Mouse (Mus musculus): ENCODE measurements around the gene Twf2.

Gene Twf2

DNA sequence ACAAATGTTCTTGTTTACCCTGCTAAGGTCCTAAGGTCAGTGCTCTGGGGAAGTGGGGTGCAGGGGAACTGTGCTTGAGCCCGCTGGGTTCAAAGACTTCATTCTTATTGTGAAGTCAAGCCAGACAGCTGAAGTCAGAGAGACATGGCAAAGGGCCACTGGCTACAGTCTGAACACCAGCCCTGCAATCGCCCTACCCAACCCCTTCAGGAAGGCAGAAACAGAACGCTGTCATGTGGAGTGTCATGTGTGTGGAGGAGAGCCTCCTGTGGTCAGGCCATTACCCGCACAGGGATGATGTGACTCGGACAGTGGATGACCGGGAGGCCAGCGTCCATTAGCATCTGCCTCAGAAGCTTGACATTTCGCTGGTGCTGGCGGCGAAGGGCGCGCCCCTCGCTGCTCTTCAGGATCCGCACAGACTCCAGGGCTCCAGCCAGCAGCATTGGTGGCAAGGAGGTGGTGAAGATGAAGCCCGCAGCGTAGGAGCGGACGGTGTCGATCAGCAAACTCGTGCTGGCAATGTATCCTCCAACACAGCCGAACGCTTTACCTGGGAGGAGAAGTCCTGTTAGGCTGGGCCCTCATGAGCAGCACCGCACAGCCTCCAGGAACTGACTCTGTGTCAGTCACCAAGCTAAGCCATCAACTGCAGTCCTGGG lies 33.4 kb downstream of the Twf2 start:
- DNase-seq (ENCODE audit: low spot score in 2 of 2) = no peak

DNA sequence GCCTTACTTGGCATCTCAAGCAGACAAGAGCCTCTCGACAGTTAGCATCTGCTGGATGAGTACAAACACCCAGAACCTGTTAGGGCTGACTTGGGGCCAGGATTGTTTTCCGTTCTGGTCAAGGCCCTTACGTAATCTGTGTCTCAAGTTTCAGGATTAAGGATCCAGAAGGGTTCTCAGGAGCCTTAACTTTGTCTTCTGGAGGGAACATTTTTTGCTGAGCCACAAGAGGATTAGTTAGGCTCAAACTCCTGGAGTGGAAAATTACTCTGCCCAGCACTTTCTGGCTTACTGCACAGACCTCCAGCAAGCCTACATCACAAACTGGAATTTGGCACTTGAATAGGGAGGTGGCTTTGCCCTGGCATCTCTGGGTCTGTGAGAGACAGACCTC lies 33.9 kb downstream of the Twf2 start:
- DNase-seq (ENCODE audit: low spot score in 2 of 2) = no peak

DNA sequence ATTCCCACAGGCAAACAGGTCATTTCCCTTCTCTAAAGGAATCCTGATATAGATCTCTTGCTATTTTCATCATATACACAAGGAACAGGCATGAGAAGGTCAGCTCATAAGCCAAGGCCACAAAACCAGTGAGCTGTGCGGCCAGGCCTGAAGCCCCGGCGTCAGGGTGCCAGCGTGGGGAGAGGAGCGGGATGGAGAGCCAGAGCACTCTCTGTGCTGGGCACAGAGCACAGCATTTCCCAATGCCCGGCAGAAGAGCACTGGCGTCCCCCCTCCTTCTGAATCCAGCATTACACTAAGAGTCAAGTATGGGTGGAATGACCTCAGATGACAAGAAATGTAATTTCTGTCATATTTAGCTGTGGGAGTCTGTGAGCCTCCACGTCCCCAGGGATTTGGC lies 34.5 kb downstream of the Twf2 start:
- DNase-seq (ENCODE audit: low spot score in 2 of 2) = no peak

DNA sequence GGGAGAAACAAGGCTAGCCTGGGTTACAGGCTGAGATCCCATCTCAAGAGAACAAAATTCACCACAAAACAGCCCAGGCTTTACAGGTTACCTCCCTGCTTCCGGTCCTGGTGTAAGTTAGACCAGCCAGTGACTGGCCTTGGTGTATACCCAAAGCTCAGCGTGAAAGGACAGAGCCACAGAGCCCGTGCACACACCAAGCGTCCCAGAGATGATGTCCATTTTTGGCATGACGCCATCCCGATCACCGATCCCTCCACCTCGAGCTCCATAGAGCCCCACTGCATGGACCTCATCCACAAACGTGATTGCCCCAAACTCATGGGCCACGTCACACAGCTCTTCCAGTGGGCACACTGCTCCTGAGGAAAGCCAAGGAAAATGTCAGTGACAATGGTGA lies 35.0 kb downstream of the Twf2 start:
- no peak for DNase-seq (ENCODE audit: low spot score in 2 of 2)

DNA sequence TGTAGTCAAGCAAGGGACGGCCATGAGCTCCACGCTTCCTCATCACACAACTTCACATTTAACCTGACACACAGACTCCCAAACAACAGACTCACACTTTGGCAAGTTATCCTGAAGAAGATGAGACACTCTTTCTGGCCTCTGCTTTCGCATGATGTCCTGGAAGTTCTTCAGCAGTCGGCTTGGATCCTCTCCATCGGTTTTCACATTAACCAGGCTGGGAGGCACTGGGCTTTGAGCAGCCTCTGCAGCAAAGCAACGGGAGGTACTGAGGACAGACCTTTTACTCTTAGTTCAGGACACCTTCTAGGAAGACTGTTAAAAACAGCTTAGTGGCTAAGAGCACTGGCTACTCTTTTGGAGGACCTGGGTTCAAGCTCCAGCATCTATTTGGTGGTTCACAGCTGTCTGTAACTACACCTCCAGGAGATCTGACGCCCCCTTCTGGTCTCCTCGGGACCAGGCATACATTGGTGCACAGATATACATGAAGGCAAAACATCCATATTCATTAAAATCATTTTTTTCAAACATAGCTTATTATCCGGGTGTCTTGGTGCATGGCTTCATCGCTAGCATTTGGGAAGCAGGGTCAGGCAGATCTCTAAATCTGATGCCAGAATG lies 38.7 kb downstream of the Twf2 start:
- no peak for DNase-seq (ENCODE audit: low spot score in 2 of 2)

DNA sequence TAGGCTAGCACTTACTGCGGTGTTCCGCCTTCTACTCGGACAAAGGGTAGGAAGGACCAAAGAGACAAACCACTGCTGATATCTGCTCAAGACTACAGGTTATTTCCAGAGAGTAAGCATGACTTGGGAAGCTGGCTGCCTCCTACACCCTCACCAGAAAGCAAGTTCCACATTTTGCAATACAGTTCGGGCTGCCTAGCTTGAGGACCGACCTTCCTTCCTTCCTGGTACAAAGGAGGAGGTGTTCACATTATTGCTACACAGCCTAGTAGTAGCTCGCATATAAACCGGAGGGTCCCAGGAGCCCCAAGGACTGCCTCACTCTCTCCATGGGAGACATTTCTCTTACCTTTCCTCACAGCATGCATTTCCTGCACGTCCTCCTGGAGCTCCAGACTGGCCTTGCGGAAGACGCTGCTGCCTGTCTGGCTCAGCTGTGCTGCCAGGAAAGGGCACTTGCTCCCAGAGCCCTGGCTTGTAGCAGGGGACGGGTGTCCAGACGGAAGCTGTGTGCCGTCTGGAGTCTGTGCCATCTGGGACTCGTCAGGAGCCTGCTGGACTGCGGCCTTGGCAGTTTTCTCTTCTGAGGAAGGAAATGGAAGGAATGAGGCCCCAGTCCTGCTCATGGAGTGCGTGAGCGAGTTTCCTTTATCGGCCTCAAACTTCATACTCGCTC lies 40.0 kb downstream of the Twf2 start:
- DNase-seq (ENCODE audit: low spot score in 2 of 2) = no peak

DNA sequence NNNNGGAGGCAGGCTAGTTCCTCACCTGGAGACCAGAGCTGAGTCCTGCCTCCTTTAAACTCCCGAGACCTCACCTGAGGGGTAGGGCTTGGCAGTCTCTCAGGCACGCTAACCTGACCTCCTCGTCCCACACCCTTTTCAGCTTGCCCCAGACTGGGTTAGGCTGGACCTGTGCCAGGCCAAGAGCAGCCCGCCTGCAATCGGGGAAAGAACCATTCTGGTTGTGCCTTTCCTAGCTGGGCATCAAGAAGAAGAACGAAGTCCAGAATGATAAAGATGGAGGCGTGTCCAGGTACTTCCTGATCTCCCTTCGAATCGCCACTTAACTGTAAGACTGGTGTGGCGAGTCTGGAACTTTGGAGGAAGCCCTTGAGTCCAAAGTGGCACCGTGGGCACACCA lies 46.6 kb downstream of the Twf2 start:
- no peak for DNase-seq (ENCODE audit: low spot score in 2 of 2)

DNA sequence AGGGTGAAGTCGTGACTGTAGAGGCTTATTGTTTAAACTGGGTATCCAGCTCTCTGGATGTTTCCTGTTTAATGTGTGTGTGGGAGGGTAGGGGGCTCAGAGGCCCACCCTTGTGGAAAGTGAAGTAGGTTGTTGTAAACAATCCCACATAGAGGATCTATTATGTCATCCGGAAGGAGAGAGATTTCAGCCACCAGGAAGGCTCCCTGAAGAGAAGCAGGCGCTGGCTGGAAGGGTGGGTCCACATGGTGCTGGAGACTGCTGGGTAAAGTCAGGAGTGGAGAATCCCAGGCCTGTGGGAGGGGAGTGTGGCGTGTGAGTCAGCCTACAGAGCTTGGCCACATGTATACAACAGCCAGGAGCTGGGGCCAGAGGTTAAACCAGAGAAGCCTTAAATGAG lies 47.3 kb downstream of the Twf2 start:
- DNase-seq (ENCODE audit: low spot score in 2 of 2) = no peak

DNA sequence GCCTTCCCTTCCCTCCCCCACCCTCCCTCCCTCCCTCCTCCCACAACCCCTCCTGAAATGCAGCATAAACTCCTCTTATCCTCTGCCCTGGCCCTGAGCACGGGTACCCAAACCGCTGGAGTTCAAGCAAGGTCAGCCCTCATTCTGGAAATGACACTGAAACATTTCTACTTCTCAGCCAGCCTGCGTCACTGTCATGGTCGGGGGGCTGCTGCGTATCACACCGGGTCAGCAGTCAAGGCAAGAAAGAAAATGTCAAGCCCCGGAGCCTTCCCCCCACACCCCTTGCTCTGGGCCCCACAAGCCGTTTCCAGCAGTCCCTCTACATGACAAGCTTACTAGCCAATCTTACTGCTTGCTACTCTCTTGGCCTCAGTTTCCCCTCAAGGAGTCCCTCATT lies 48.2 kb downstream of the Twf2 start:
- DNase-seq (ENCODE audit: low spot score in 2 of 2) = no peak

DNA sequence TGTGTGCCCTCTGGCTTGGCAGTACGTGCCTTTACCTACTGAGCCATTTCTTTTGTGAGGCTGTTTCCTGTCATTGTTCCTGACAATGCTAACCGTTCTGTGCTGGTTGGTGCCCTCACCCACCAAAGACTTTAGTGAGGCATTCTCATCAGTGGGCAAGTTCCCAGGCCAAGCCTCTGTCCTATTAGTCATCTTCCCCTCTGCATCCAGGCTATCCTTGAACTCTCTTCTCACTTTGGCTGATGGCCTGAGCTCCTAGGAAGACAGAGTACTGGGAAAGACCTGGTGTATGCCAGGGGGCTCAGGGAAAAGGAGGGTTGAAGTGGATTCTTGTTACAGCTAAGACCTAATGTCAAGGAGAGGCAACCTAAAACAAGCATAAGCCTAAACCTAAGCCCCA lies 51.1 kb downstream of the Twf2 start:
- DNase-seq (ENCODE audit: low spot score in 2 of 2) = no peak

DNA sequence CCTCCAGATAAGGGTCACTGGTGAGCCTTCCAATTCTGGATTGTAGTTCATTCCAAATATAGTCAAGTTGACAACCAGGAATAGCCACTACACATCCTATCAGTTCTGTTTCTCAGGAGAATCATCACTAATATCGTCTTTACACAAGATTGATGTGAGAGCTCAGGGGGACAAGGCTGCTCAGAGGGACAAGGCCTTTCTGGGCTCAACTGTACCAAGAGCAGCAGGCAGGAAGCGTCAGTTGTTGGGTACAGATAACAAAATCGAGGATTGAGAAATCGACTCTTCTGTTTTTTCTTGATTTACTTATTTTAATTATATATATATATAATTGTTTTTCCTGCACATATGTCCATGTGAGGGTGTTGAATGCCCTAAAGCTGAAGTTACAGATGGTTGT lies 55.5 kb downstream of the Twf2 start:
- no peak for DNase-seq (ENCODE audit: low spot score in 2 of 2)

DNA sequence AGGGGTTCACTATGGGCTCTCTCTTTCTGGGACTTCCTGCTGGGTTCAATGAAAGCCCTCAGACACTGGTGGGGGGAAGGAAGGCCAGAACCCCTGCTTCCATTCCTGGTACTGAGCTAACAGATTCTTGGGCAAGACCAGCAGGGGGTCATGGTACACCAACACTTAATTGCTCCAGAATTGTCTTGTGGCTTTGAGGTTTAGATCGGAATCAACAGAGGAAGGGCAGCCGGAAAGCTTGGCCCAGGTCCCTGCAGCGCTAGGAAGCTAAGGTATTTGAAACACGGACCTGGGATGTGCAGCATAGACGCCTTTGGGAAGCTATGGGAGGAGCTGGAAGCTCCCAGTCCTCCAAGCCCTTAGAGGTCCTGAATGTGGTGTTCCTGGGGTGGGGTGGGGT lies 56.1 kb downstream of the Twf2 start:
- no peak for DNase-seq (ENCODE audit: low spot score in 2 of 2)

DNA sequence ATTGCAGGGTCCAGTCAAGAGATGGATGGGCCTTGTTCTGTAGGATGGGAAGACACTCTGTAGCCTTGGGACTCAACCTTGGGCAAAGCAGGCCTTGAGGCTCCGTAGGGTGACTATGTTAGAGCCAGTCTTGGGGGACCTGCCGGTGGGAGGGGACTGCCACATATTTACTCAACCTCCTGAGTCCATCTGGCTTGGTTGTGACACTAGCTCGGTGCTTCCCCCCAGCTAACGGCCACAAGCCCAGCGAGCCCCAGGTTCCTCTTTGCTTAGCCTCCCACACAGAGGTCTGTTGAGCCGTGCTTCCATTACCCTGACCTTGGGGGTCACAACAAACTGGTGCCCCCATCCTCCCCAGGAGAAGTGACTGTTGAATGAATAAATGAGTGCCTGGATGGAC lies 58.1 kb downstream of the Twf2 start:
- no peak for DNase-seq (ENCODE audit: low spot score in 2 of 2)

DNA sequence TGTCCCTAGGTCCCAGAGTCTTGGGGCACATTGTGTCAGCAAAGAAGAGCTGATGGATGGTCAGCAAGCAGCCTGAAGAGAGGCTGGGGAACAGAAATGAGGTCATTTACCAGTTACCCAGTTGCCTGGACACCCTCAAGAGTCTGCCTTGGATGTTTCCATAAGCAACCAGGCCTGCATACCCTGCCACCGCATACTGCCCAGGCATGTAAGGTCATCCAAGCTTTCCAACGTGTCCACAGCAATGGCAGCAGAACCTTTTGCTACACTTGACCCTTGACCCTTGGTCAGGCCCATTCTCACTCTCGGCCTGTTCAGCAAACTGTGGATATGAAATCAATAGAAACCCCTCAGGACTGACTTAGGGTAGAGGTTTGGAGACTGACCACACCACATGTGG lies 58.6 kb downstream of the Twf2 start:
- no peak for DNase-seq (ENCODE audit: low spot score in 2 of 2)

DNA sequence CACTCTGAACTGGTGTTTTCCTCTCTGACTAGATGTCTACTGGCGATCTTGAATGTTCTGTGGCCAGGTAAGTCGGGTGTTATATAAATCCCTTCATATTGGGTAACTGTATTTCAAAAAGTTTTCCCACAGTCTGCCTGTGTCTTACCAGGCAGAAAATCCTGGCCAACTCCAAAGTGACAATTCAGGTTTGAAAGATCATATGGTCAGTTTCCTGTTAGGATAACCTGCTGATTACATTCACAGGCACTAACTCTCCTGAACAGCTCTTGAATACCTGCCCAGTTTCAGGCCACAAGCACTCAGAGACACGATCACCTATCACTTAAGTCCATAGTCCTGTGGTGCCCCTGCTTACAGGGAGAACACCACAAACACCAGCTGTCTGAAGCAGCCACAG lies 59.2 kb downstream of the Twf2 start:
- DNase-seq (ENCODE audit: low spot score in 2 of 2) = no peak

DNA sequence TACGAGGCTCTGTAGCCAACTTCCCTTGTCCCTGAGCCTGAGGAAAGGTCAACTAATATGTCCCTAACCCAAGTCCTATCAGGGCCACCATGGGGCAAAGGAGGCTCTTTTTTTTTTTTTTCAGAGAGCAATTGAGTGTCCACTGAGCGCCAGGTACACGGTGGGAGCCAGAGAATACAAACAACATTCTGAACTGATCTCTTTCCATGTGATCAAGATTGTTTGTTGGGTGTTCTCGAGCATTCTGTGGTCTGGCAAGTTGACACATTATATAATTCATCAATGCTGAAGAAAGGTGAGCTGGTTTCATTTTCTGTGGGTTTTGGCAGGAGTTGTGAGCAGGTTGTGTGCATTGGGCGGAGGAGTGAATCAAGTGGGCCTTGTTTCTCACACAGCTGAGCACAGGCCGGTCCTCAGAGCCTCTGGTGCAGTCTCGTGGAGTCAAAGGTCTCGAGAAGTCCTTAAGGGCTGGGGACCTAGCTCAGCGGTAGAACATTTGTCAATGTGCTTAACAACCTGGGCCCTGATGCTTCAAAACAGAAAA lies 60.5 kb downstream of the Twf2 start:
- no peak for DNase-seq (ENCODE audit: low spot score in 2 of 2)

Measured in right cerebral cortex, adult 2 months (tissue).